Mouse (Mus musculus) T-cell, adult 66 days (primary cell): ENCODE results near the gene Cds2. TPM values are rescaled to one million over a fixed set of nuclear protein-coding genes. Genes with fewer than 3 reads are reported as not detected.

Experiments
- total RNA-seq, 2 experiments: library from RNA; stranded (reverse); gene quantifications; 3 replicates in 1 of 2; 4 replicates in 1 of 2; pipeline ENCODE4 v1.2.4; 2023

Gene Cds2
- total RNA-seq, result 10 to 100 TPM; 93.8 to 96.0 TPM

GRCm38 (mm10) chr2:132262879-132263398 lies at the start of gene Cds2:
Gene Cds2, plus strand, starts transcription at chr2:132263148.

GRCm38 (mm10) chr2:132247539-132248313 lies 15.2 kb upstream of the Cds2 start, which contains the start of gene Tmem230:
Gene Tmem230, minus strand, starts transcription at chr2:132247807.

GRCm38 (mm10) chr2:132252542-132253528 lies 10.1 kb upstream of the Cds2 start, which contains the start of gene Pcna:
Gene Pcna, minus strand, starts transcription at chr2:132253314.

Other genes starting within 250 kb of the Cds2 start
- 100 to 1,000 TPM; 203 to 219 TPM for gene Rassf2, start 232.9 kb upstream of the Cds2 start, total RNA-seq
- gene Slc23a2, start 118.0 kb upstream of the Cds2 start, total RNA-seq, result 10 to 100 TPM; 32.8 to 44.2 TPM
- gene Tmem230, start 15.3 kb upstream of the Cds2 start, total RNA-seq, result 10 to 100 TPM; 24.6 to 28.8 TPM
- 100 to 1,000 TPM; 235 to 266 TPM for gene Pcna, start 9.8 kb upstream of the Cds2 start, total RNA-seq
- not detected for gene Prokr2, start 122.3 kb downstream of the Cds2 start, total RNA-seq